In genomic region chr17:34743719-34744118, GRCm38 (mm10) we compare ENCODE assay signal across 8 mouse cellular contexts. TPM values are rescaled to one million over a fixed set of nuclear protein-coding genes. Genes with fewer than 3 reads are reported as not detected.
DNase-seq lines count a peak whose midpoint lies in the region.
"Had no signal": no experiment of that assay in that cellular context is flagged by ENCODE, and none has a peak within 500 bp of the region (broad histone marks: within the 10 kb centered on the region; RNA-seq: fewer than 3 reads in every experiment).

Gene C4b, minus strand, starts transcription at chr17:34743882.

- DNase-seq in kidney, adult 9 months = peak; percentile 65
- DNase-seq in kidney, postnatal 10 days = no peak
- DNase-seq in adrenal gland, adult 8-10 months = no peak
- peak; percentile 37 for DNase-seq in brain, adult 2 months (ENCODE audit: low read depth, low spot score)
- peak in 1 of 2 experiments; percentile 11 for DNase-seq in layer of hippocampus, postnatal 14 days (ENCODE audit: low spot score in 2 of 2)
- DNase-seq in cerebellum, adult 11 months = no peak
- no peak for DNase-seq in retina, postnatal 1 day
- DNase-seq: cerebellum, adult 11-12 months had no signal

RNA-seq across cellular contexts. Expression of gene C4b, which starts in this region (rescaled TPM):
- total RNA-seq in adrenal gland, adult 8-10 months (2022) = 100 to 1,000 TPM; 116 to 180 (median 142) TPM
- total RNA-seq in layer of hippocampus, postnatal 14 days (2021) = 10 to 100 TPM; 11.6 to 14.0 TPM

Comparison
In these comparisons a context has a peak if more than half of its experiments do, and no peak if none do; other contexts are left out.
1. RNA of gene C4b (total RNA-seq): 116 to 180 TPM in adrenal gland, adult 8-10 months; 11.6 to 14.0 TPM in layer of hippocampus, postnatal 14 days; every median in the first group is over 4 times any median in the second.
2. DNase-seq: peak in kidney, adult 9 months (single experiment) and brain, adult 2 months (single experiment); none in kidney, postnatal 10 days (single experiment), adrenal gland, adult 8-10 months (single experiment), cerebellum, adult 11 months (single experiment) and retina, postnatal 1 day (single experiment).